Mouse (Mus musculus) heart, adult 2 months (tissue): ENCODE measurements around the gene Ctnna3.

Experiments used
- CTCF ChIP-seq: fragments of 200-600 bp; IDR thresholded peaks from 2 replicates; pipeline ENCODE4 v1.8.1; 2022; ENCODE audit warnings: antibody characterized with exemption, mild to moderate bottlenecking, moderate library complexity
- EP300 ChIP-seq: fragments of 200-500 bp; IDR thresholded peaks from 2 replicates; pipeline ENCODE4 v1.6.1; 2011; ENCODE audit warnings: low read depth, low read length, control low read depth; ENCODE audit not compliant: insufficient read depth
- POLR2A ChIP-seq: fragments of 200-500 bp; IDR thresholded peaks from 2 replicates; pipeline ENCODE4 v1.6.1; 2011; ENCODE audit warnings: mild to moderate bottlenecking, low read depth, low read length, control low read depth; ENCODE audit not compliant: insufficient read depth

DNA sequence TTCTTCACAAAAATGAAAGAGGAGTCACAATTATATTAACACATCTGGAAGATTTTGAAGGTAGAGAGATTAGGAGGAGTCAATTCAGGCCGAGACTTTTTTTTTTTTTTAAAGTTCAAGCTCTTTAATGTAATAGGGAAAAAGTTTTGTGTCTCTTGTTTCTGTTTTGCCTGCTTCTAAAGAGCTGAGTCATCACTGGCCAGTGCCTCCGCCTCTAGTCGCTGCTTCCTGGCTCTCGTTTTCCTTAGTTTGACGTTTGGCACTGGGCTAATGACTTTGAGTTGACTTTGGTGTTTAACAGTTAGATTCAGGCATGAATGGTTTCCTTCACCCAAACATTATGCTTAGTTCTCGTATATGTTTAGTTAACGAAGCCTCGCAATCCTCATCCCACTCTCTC lies 282.6 kb downstream of the Ctnna3 start:
- TF ChIP-seq POLR2A (no peak), EP300 (no peak), CTCF (no peak)
